Mouse (Mus musculus) intestine, postnatal 0 days (tissue): ENCODE measurements around the gene Eif4h. TPM values are rescaled to one million over a fixed set of nuclear protein-coding genes. Genes with fewer than 3 reads are reported as not detected.

Source experiments
- ATAC-seq: fragments of 200-750 bp; cut with Nextera tagmentation; 2 replicates; pipeline ENCODE4 v1.8.0; 2017; ENCODE audit warnings: mild to moderate bottlenecking, moderate TSS enrichment, moderate library complexity
- H3K27ac ChIP-seq: fragments of 300-500 bp; sonication (generic); 2 replicates; pipeline ENCODE4 v1.5.1; 2014; ENCODE audit warnings: mild to moderate bottlenecking, low read depth, low read length, moderate library complexity
- H3K27me3 ChIP-seq: fragments of 300-500 bp; sonication (generic); replicated peaks from 2 replicates; pipeline ENCODE4 v1.6.1; 2014; ENCODE audit warnings: low read length, mixed read lengths; ENCODE audit not compliant: control insufficient read depth, insufficient read depth
- H3K36me3 ChIP-seq: fragments of 300-500 bp; sonication (generic); 2 replicates; pipeline ENCODE4 v1.6.1; 2014; ENCODE audit warnings: mild to moderate bottlenecking, moderate library complexity; ENCODE audit not compliant: control insufficient read depth, insufficient read depth
- H3K4me1 ChIP-seq: fragments of 300-500 bp; sonication (generic); replicated peaks from 2 replicates; pipeline ENCODE4 v1.6.1; 2014; ENCODE audit warnings: antibody characterized with exemption, low read length, mixed read lengths; ENCODE audit not compliant: control insufficient read depth, insufficient read depth
- H3K4me2 ChIP-seq: fragments of 300-500 bp; sonication (generic); replicated peaks from 2 replicates; pipeline ENCODE4 v1.6.1; 2014; ENCODE audit warnings: low read depth, mild to moderate bottlenecking, moderate library complexity
- H3K4me3 ChIP-seq: fragments of 300-500 bp; sonication (generic); 2 replicates; pipeline ENCODE4 v1.5.1; 2014; ENCODE audit warnings: low read depth, low read length
- H3K9ac ChIP-seq: fragments of 300-500 bp; sonication (generic); 2 replicates; pipeline ENCODE4 v1.6.1; 2014; ENCODE audit warnings: mild to moderate bottlenecking, low read depth, low read length
- H3K9me3 ChIP-seq: fragments of 300-500 bp; sonication (generic); 2 replicates; pipeline ENCODE4 v1.6.1; 2016; ENCODE audit warnings: mixed run types; ENCODE audit not compliant: control insufficient read depth
- CTCF ChIP-seq: sonication (generic); IDR thresholded peaks from 2 replicates; pipeline ENCODE4 v1.5.1; 2016; ENCODE audit warnings: low read depth, mild to moderate bottlenecking, control low read depth, antibody characterized with exemption, moderate library complexity
- WGBS: fragments of 180-500 bp; shearing (Covaris S2); extraction: QIAGEN DNeasy Blood & Tissue Kit; methylation state at CpG from one replicate; pipeline ENCODE4 v1.1.7; 2014; 5-methylcytosine and 5-hydroxymethylcytosine counted together
- polyA plus RNA-seq: library from polyadenylated mRNA; unstranded; fragments of >200 nt; fragmentation: Nextera tagmentation; extraction: Ambion mirVana; gene quantifications from 2 replicates; pipeline ENCODE4 v1.2.1, GENCODE M21; 2015

The Eif4h gene
- polyA plus RNA-seq, 1 experiment from 2014 or later = 217 TPM

DNA sequence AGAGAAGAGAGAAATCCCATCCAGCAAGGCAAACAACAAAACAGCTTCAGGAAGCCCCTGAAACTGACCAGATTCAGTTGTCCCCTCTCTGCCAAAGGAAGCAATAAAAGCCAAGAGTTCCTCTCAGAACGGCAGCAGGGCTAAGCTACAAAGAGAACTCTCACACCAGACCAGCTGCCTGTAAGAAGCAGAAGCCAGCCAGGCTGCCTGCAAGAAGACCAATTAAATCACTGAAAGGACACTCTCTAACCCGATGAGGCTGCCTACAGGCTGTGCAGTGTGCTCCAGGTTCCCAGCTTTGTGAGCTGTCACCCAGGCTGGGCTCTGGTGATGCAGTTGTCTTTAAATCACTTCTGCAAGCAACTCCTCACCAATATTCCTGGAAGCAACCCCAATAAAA lies 44.5 kb upstream of the Eif4h start:
- Histone ChIP-seq H3K27me3 (no peaks in the 10 kb centered on the region), H3K9ac (no peak overlapping the region), H3K4me3 (no peak overlapping the region), H3K4me2 (no peak overlapping the region), H3K9me3 (no peaks in the 10 kb centered on the region), H3K4me1 (peaks cover 3% of the 10 kb centered on the region; the same call in 1 of the 2 replicates), H3K27ac (no peak overlapping the region), H3K36me3 (no peaks in the 10 kb centered on the region)
- ATAC-seq = no peak
- no peak for TF ChIP-seq CTCF
- WGBS = 50% methylated on average over 2 of the region's 2 CpGs

DNA sequence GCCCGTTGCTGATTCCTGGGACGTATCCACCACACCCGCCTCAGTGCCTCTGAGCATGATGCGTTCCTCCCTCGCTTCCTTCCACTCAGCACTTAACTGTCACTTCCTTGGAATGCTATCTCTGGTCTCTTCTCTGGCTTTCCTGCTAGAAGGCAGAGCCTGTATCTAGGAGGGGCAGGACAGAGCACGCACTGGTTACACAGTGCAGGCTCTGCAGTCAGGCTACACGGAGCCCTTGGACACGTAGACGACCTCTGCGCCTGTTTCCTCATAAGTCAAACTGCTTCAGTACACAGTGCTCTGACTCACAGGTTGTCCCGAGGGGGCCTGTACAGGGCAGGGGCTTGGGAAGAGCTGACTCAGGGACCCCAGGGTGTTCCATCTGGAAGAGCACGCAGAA lies 40.9 kb upstream of the Eif4h start:
- ATAC-seq = peak; percentile 74
- WGBS = 36% methylated on average over 12 of the region's 12 CpGs
- 0 out of 2 replicates have a peak overlapping the region, but pooled peaks have one; percentile 17 for H3K9ac ChIP-seq
- no peaks in the 10 kb centered on the region for H3K27me3 ChIP-seq
- H3K4me1 ChIP-seq = peaks cover 8% of the 10 kb centered on the region; the same call in 1 of the 2 replicates
- 0 out of 2 replicates have a peak overlapping the region, but pooled peaks have one; percentile 13 for H3K4me2 ChIP-seq
- TF ChIP-seq CTCF = no peak
- no peak overlapping the region for H3K4me3 ChIP-seq
- no peaks in the 10 kb centered on the region for H3K36me3 ChIP-seq
- no peaks in the 10 kb centered on the region for H3K9me3 ChIP-seq
- peak overlapping the region; percentile 41; the same call in 1 of the 2 replicates for H3K27ac ChIP-seq

DNA sequence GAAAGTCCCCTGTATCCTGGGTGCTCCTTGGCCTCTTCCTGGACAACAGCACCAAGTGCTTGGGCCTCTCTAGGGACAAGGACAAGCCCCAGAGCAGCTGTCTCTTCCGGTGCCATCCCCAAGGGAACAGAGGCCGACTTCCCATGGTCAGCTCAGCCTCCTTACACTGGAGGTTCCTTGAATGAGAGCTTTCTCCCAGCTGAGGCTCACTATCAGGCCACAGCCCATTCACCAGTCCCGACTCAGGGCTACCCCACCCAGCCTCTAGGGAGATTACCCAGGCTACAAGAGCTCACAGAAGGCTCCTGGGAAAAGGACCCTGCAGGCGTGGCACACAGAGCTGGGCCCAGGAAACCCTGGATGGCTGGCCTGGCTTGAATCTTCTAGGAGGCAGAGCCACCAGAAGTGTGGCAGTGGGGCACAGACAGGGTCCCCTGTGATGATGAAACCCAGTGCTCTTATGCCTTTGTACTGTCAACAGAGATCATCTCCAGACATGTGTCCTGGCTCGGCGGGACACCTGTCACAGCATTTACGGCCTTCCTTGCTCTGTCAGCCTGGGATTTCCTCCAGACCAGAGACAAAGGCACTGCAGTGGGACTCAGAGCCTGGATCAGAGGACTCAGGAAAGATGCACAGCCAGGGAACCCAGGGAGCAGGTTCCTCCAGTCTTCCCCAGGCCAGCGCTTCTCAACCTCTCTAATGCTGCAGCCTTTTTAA lies 39.7 kb upstream of the Eif4h start:
- ATAC-seq = no peak
- no peak for TF ChIP-seq CTCF
- H3K4me3 ChIP-seq = no peak overlapping the region
- WGBS = 47% methylated on average over 8 of the region's 8 CpGs
- H3K4me1 ChIP-seq = peaks cover 8% of the 10 kb centered on the region; the same call in 1 of the 2 replicates
- no peak overlapping the region for H3K27ac ChIP-seq
- H3K9me3 ChIP-seq = no peaks in the 10 kb centered on the region
- H3K27me3 ChIP-seq = no peaks in the 10 kb centered on the region
- no peak overlapping the region for H3K4me2 ChIP-seq
- no peak overlapping the region for H3K9ac ChIP-seq
- H3K36me3 ChIP-seq = no peaks in the 10 kb centered on the region

DNA sequence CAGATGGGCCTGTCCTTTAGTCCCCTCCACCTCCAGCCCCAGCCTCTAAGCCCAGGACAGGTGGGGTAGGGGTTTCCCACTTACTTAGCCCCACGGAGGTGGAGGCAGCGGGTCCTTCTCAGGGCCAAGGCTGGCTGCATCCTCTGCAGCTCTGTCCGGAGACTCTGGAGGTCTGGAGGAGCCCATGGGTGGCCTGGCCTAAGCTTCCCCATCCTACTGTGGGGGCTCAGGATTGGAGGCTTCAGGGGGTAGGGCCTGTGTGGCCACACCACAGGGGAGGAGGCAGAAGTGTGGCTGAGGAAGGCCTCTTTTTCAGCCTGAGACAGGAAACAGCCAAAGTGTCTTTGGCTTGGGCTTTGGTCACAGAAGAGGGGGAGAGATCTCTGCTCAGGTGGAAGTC lies 38.7 kb upstream of the Eif4h start:
- no peaks in the 10 kb centered on the region for H3K9me3 ChIP-seq
- H3K27me3 ChIP-seq = no peaks in the 10 kb centered on the region
- H3K4me2 ChIP-seq = peak overlapping the region; percentile 27; the same call in 1 of the 2 replicates
- WGBS = 76% methylated on average over 3 of the region's 3 CpGs
- H3K27ac ChIP-seq = no peak overlapping the region
- H3K36me3 ChIP-seq = no peaks in the 10 kb centered on the region; the same call in 1 of the 2 replicates
- H3K4me3 ChIP-seq = no peak overlapping the region
- TF ChIP-seq CTCF = no peak
- no peak for ATAC-seq
- H3K9ac ChIP-seq = no peak overlapping the region
- peaks cover 8% of the 10 kb centered on the region; the same call in 1 of the 2 replicates for H3K4me1 ChIP-seq

DNA sequence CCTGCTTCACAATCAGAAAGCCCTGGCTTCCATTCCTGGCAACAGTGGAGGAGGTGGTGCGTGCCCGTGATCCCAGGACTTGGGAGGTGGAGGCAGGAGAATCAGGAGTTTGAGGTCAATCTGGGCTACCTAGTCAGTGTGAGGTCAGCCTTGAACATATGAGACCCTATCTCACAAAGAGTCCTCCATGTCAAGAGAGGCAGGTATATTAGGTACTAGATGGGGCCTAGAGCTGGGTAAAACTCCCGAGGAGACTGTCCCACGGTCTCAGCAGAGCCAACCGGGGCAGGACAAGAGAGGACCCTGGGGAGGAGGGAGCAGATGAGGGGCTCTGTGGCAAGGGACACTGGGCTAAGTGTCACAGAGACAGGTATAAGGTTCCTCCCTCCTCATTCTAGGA lies 38.2 kb upstream of the Eif4h start:
- no peak overlapping the region for H3K27ac ChIP-seq
- H3K36me3 ChIP-seq = no peaks in the 10 kb centered on the region; the same call in 1 of the 2 replicates
- 92% methylated on average over 5 of the region's 5 CpGs for WGBS
- ATAC-seq = no peak
- peak overlapping the region; percentile 27; the same call in 1 of the 2 replicates for H3K4me2 ChIP-seq
- no peaks in the 10 kb centered on the region for H3K27me3 ChIP-seq
- no peaks in the 10 kb centered on the region for H3K9me3 ChIP-seq
- TF ChIP-seq CTCF = no peak
- no peak overlapping the region for H3K9ac ChIP-seq
- peaks cover 8% of the 10 kb centered on the region; the same call in 1 of the 2 replicates for H3K4me1 ChIP-seq
- no peak overlapping the region for H3K4me3 ChIP-seq

DNA sequence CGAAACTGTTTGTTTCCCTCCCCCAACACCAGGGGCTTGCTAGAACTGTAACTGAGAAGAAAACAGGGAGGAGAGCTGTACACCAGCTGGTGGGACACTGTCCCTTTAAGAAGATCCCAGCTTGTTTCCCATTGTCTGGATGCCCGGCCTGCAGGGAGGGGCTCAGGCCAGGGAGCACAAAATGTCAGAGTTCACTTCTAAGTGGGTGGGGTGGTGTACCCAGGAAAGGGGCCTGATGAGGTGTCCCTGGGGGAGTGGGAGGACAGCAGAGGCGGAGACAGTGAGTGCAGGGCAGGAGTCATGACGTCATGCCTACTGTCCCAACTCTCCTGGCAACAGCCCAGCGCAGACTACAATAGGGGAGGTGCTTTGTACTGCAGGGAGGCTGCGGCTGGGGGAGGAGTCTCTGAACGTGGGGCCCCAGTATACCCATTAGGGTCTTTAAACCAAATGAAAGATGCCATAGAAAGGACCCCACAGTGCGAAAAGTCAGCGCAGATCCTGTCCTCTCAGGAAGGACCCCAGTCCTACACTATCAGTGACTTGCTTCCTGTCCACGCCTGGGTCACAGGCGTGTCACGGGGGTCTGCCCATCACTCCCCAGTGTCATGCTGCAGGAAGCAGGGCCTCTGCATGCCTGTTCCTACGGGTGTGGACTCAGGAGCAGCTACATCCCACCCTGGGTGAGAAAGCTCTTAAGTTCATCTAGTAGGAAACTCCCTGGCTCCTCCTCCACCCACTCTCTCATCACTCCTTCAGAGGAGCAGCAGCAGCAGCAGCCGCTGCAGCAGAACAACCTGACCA lies 36.9 kb upstream of the Eif4h start:
- H3K27me3 ChIP-seq = no peaks in the 10 kb centered on the region
- H3K27ac ChIP-seq = peak overlapping the region; percentile 60
- peak overlapping the region; percentile 32 for H3K4me3 ChIP-seq
- peak overlapping the region; percentile 32 for H3K9ac ChIP-seq
- WGBS = 3% methylated on average over 14 of the region's 14 CpGs
- peaks cover 8% of the 10 kb centered on the region; the same call in 1 of the 2 replicates for H3K4me1 ChIP-seq
- H3K36me3 ChIP-seq = no peaks in the 10 kb centered on the region; the same call in 1 of the 2 replicates
- no peaks in the 10 kb centered on the region for H3K9me3 ChIP-seq
- TF ChIP-seq CTCF = no peak
- H3K4me2 ChIP-seq = peak overlapping the region; percentile 70
- ATAC-seq = peak; percentile 59
